Mouse (Mus musculus) thymus, postnatal 25 days (tissue): Measurements from ENCODE around the gene Cd300a.

Experiments used
- DNase-seq: peaks from one replicate; pipeline ENCODE4 v3.0.0; 2022

Cd300a gene

DNA sequence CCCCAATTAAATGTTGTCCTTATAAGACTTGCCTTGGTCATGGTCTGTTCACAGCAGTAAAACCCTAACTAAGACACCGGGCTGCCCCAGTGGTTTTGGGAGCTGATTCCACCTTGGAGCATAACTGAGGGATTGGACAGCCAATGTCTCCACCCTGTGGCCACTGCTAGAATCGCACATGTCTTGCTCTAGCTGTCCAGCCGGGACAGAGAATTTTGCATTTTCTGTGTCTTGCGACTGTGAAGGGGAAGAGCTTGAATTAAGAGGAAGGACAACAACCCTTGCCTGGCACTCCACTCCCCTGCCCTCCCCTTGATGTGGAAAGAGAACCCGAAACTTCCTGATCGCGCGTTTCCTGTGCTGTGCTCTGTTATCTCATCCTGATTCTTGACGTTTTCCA, 23.0 kb downstream of the Cd300a start:
- peak; percentile 36 for DNase-seq

DNA sequence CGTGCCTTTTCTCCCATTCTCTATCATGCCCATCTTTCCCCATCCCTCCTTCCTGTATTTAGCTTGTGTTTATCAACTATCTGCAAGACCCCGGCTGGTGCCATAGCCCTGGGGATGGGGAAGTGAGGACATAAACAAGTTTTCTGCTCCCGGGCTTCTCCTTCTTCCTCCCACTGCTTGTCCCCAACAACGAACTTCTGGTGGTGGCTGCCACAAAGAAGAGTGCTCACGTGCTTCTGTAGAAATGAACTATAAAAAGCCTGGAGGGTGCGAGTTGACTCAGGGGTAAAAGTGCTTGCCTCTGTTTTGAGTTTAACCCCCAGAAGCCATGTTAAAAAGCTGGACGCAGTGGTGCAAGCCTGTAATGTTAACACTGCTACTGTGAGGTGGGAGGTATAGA, 25.1 kb downstream of the Cd300a start:
- DNase-seq, result no peak

- DNase-seq, result no peak
These were observed 27.3 kb downstream of the Cd300a start for GRCm38 (mm10) chr11:114917120-114917519.

DNA sequence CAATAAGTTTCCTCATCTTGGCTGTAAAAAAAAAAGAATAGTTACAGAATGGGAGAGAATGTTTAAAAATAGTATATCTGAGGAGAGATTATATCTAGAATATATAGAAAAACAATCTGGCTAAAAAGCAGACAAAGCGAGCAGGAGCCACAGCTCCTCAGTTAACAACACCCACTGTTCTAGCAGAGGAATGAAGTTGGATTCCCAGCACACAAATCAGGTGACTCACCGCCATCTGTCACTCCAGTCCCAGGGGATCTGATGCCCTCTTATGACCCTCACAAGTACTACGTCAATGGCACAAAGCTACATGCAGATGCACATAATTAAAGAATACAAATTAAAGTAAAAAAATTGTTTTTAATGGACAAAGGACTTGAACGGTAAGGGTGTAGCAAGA, 32.6 kb downstream of the Cd300a start:
- no peak for DNase-seq

GRCm38 (mm10) chr11:114923961-114924360, 34.1 kb downstream of the Cd300a start:
- DNase-seq, result peak; percentile 56

GRCm38 (mm10) chr11:114929581-114929980, 39.7 kb downstream of the Cd300a start:
- DNase-seq, result no peak

GRCm38 (mm10) chr11:114931041-114931440, 41.2 kb downstream of the Cd300a start:
- no peak for DNase-seq

DNA sequence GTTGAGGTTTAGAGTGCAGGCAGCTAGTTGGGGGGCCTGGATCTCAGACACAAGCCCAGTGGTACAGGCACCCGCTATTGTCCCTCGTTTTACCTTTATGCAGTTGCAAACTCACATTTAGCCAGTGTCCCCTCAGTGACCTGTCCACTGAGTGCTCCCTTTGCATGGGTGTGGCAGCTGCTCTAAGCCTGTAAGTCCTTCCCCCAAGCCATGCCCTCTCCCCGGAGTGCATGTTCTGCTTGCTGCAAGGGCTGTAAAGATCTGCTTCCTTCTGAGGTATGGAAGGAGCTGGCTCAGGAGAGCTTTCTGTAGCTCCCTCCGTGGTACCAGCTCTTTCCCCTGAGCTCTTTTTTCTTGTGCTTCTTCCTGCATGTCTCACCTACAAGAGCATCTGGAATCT, 43.8 kb downstream of the Cd300a start:
- DNase-seq, result no peak

DNA sequence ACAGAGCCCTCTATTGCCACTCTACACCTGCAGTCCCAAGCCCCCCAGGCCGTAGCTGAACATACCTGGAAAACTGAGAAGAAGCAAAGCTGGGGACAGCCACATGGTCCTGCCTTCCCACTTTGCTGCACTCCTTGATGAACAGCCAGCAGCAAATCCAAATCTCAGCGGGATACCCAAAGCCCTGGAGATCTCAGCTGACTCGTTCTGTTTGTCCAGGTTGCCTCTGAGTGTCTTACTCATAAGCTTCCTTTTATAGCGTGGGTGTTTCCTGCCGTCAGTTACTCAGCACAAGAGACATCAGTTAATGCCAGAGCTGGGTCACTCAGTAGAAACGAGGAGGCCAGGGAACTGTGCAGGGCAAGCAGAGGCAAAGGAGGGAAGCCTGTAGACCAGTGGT, 44.3 kb downstream of the Cd300a start, which contains the start of gene Cd300lb:
TSS of gene Cd300lb (minus strand) at position 243 of the 400 bp plus-strand sequence.
- no peak for DNase-seq
